Mouse (Mus musculus) CH12.LX (cell line): ENCODE measurements around the gene Cbwd1. TPM values are rescaled to one million over a fixed set of nuclear protein-coding genes. Genes with fewer than 3 reads are reported as not detected.

Experiments used
- DNase-seq: peaks from one replicate; pipeline ENCODE4 v3.0.0-alpha.2; 2013; ENCODE audit errors: extremely low read depth
- H3K27ac ChIP-seq: 2 replicates; pipeline ENCODE4 v1.5.1; 2012; ENCODE audit warnings: low read depth, mild to moderate bottlenecking, control low read depth, moderate library complexity; ENCODE audit not compliant: insufficient read depth
- H3K27me3 ChIP-seq: replicated peaks from 2 replicates; pipeline ENCODE3; 2012; ENCODE audit warnings: inconsistent platforms
- H3K36me3 ChIP-seq, 2 experiments: replicated peaks in 1 of 2; 2 replicates each; pipeline versions ENCODE3 to v1.6.1; 2012; ENCODE audit warnings: inconsistent platforms in 1 of 2, low read length in 1 of 2, mild to moderate bottlenecking in 1 of 2, mixed read lengths in 1 of 2, moderate library complexity in 1 of 2; ENCODE audit not compliant: control insufficient read depth in 1 of 2, insufficient read depth in 1 of 2
- H3K4me1 ChIP-seq, 2 experiments: 2 replicates each; pipeline ENCODE4 v1.6.1; 2012; ENCODE audit warnings: inconsistent platforms in 1 of 2, moderate library complexity in 1 of 2; ENCODE audit not compliant: insufficient read depth in 2 of 2, control insufficient read depth in 1 of 2
- H3K4me2 ChIP-seq: 2 replicates; pipeline ENCODE4 v1.6.1; 2012; ENCODE audit warnings: low read depth, mild to moderate bottlenecking, control low read depth; ENCODE audit not compliant: poor library complexity, insufficient read depth, severe bottlenecking
- H3K4me3 ChIP-seq, 3 experiments: fragments of 150-350 bp in 1 of 3; sonication (generic) in 1 of 3; replicated peaks in 1 of 3; 2 replicates each; pipeline versions ENCODE3 to v1.5.1; 2011 to 2012; ENCODE audit warnings: low read depth in 2 of 3, low read length in 2 of 3, mild to moderate bottlenecking in 2 of 3, moderate library complexity in 2 of 3, control low read depth in 1 of 3, improper control_type of control experiment in 1 of 3, inconsistent platforms in 1 of 3, mixed read lengths in 1 of 3; ENCODE audit not compliant: poor library complexity in 1 of 3
- H3K79me2 ChIP-seq: replicated peaks from 2 replicates; pipeline ENCODE4 v1.6.1; 2012; ENCODE audit warnings: mild to moderate bottlenecking, moderate library complexity; ENCODE audit not compliant: control insufficient read depth, poor library complexity, insufficient read depth, severe bottlenecking; ENCODE audit errors: extremely low read depth
- H3K9ac ChIP-seq: 2 replicates; pipeline ENCODE4 v1.6.1; 2012; ENCODE audit warnings: low read depth, mild to moderate bottlenecking, control low read depth, moderate library complexity; ENCODE audit not compliant: insufficient read depth
- H3K9me3 ChIP-seq: replicated peaks from 2 replicates; pipeline ENCODE3; 2012; ENCODE audit warnings: low read length, inconsistent platforms, mixed read lengths
- BHLHE40 ChIP-seq: IDR thresholded peaks from 2 replicates; pipeline ENCODE4 v1.6.1; 2011; ENCODE audit warnings: mild to moderate bottlenecking, low read depth, low read length, improper control_type of control experiment
- CHD1 ChIP-seq: IDR thresholded peaks from 2 replicates; pipeline ENCODE4 v1.6.1; 2012; ENCODE audit warnings: low read depth, low read length, improper control_type of control experiment, inconsistent platforms
- CHD2 ChIP-seq: IDR thresholded peaks from 2 replicates; pipeline ENCODE4 v1.6.1; 2011; ENCODE audit warnings: low read length, improper control_type of control experiment
- ELF1 ChIP-seq: IDR thresholded peaks from 2 replicates; pipeline ENCODE4 v1.6.1; 2014; ENCODE audit warnings: low read depth, mild to moderate bottlenecking, inconsistent platforms, low read length, improper control_type of control experiment
- HCFC1 ChIP-seq: IDR thresholded peaks from 2 replicates; pipeline ENCODE4 v1.6.1; 2012; ENCODE audit warnings: low read depth, mild to moderate bottlenecking, inconsistent platforms, low read length, improper control_type of control experiment
- IRF4 ChIP-seq: IDR thresholded peaks from 2 replicates; pipeline ENCODE4 v1.6.1; 2014; ENCODE audit warnings: low read depth, mild to moderate bottlenecking, inconsistent platforms, low read length, improper control_type of control experiment
- JUN ChIP-seq: IDR thresholded peaks from 2 replicates; pipeline ENCODE4 v1.6.1; 2011; ENCODE audit warnings: low read depth, mild to moderate bottlenecking, low read length, improper control_type of control experiment, moderate library complexity; ENCODE audit not compliant: insufficient read depth
- MAFK ChIP-seq: IDR thresholded peaks from 2 replicates; pipeline ENCODE4 v1.6.1; 2011; ENCODE audit warnings: low read length, improper control_type of control experiment; ENCODE audit not compliant: insufficient replicate concordance
- MAX ChIP-seq: IDR thresholded peaks from 2 replicates; pipeline ENCODE4 v1.6.1; 2011; ENCODE audit warnings: low read length, improper control_type of control experiment
- MAZ ChIP-seq: IDR thresholded peaks from 2 replicates; pipeline ENCODE4 v1.6.1; 2012; ENCODE audit warnings: low read depth, mild to moderate bottlenecking, inconsistent platforms, low read length, improper control_type of control experiment, moderate library complexity
- MEF2A ChIP-seq: IDR thresholded peaks from 2 replicates; pipeline ENCODE4 v1.6.1; 2014; ENCODE audit warnings: low read depth, mild to moderate bottlenecking, inconsistent platforms, low read length, improper control_type of control experiment, borderline replicate concordance
- MXI1 ChIP-seq: IDR thresholded peaks from 2 replicates; pipeline ENCODE4 v1.6.1; 2011; ENCODE audit warnings: mild to moderate bottlenecking, low read depth, low read length, improper control_type of control experiment
- MYC ChIP-seq: IDR thresholded peaks from 2 replicates; pipeline ENCODE4 v1.6.1; 2011; ENCODE audit warnings: low read depth, mild to moderate bottlenecking, improper control_type of control experiment, low read length
- NRF1 ChIP-seq: IDR thresholded peaks from 2 replicates; pipeline ENCODE4 v1.6.1; 2014; ENCODE audit warnings: low read depth, mild to moderate bottlenecking, inconsistent platforms, low read length, improper control_type of control experiment, moderate library complexity
- POLR2A ChIP-seq: IDR thresholded peaks from 2 replicates; pipeline ENCODE4 v1.6.1; 2011; ENCODE audit warnings: low read depth, mild to moderate bottlenecking, improper control_type of control experiment, low read length
- RAD21 ChIP-seq: IDR thresholded peaks from 2 replicates; pipeline ENCODE4 v1.6.1; 2011; ENCODE audit warnings: low read depth, mild to moderate bottlenecking, low read length, improper control_type of control experiment, moderate library complexity
- RCOR1 ChIP-seq: conservative IDR thresholded peaks from 2 replicates; pipeline ENCODE4 v1.6.1; 2012; ENCODE audit warnings: low read depth, mild to moderate bottlenecking, inconsistent platforms, low read length, improper control_type of control experiment
- SIN3A ChIP-seq: IDR thresholded peaks from 2 replicates; pipeline ENCODE4 v1.6.1; 2012; ENCODE audit warnings: low read length, improper control_type of control experiment, inconsistent platforms
- SMC3 ChIP-seq: IDR thresholded peaks from 2 replicates; pipeline ENCODE4 v1.6.1; 2011; ENCODE audit warnings: low read depth, low read length, improper control_type of control experiment
- TBP ChIP-seq: conservative IDR thresholded peaks from 2 replicates; pipeline ENCODE4 v1.6.1; 2011; ENCODE audit warnings: low read depth, low read length, improper control_type of control experiment
- TCF12 ChIP-seq: IDR thresholded peaks from 2 replicates; pipeline ENCODE4 v1.6.1; 2014; ENCODE audit warnings: low read depth, mild to moderate bottlenecking, inconsistent platforms, low read length, improper control_type of control experiment
- USF2 ChIP-seq: conservative IDR thresholded peaks from 2 replicates; pipeline ENCODE4 v1.6.1; 2011; ENCODE audit warnings: low read depth, low read length, improper control_type of control experiment
- ZC3H11A ChIP-seq: IDR thresholded peaks from 2 replicates; pipeline ENCODE4 v1.6.1; 2012; ENCODE audit warnings: low read depth, mild to moderate bottlenecking, inconsistent platforms, low read length, improper control_type of control experiment
- ZKSCAN1 ChIP-seq: IDR thresholded peaks from 2 replicates; pipeline ENCODE4 v1.6.1; 2012; ENCODE audit warnings: low read depth, inconsistent platforms, low read length, improper control_type of control experiment, borderline replicate concordance
- ZMIZ1 ChIP-seq: IDR thresholded peaks from 2 replicates; pipeline ENCODE4 v1.6.1; 2012; ENCODE audit warnings: low read depth, mild to moderate bottlenecking, inconsistent platforms, low read length, improper control_type of control experiment
- dilution Hi-C: fragments of 300-500 bp; cut with MboI; formaldehyde crosslinking; loops from 2 replicates; pipeline ENCODE4 v1.14.3; 2020; ENCODE audit warnings: low sequenced_read_pairs; ENCODE audit not compliant: extremely low pct_unique_long_range_greater_than_20kb, extremely low pct_ligation_motif_present
- in situ Hi-C: fragments of 300-500 bp; cut with MboI; formaldehyde crosslinking; loops from 3 replicates; pipeline ENCODE4 v1.14.3; 2019; ENCODE audit warnings: low sequenced_read_pairs, low pct_ligation_motif_present, low pct_unique_long_range_greater_than_20kb, mixed read lengths
- polyA plus RNA-seq: library from polyadenylated mRNA; unstranded; fragments of >175 nt; gene quantifications from 2 replicates; pipeline ENCODE4 v1.2.1, GENCODE M21; 2012; ENCODE audit warnings: low read depth; ENCODE audit not compliant: insufficient read length
- total RNA-seq, 2 experiments: library from RNA; depleted of rRNA; stranded (reverse); fragments of 300-350 nt in 1 of 2; fragments of >200 nt in 1 of 2; gene quantifications; 2 replicates each; pipeline ENCODE4 v1.2.3; 2012 to 2014

Cbwd1 gene
- total and polyA plus RNA-seq, 3 experiments: 21.6 to 50.9 (median 26.3) TPM

DNA sequence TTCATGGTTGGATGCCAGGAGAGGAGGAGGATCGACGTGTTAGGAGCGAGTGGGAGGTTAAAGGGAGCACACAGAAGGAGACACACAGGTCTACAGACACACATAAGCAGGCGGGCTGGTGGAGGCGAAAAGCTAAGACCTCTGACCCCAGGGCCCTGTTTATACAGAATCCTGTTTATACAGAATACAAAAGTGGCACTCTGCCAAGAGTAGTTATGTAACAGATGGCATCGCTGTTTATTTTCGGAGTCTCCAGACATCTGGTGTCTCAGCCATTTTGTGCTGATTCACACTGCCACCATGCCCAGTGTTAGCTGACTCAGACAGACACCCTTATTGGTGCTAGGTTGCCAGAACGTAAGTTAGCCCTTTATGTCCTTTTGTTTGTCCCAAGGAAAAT is 19.9 kb upstream of the Cbwd1 start:
- H3K4me2 ChIP-seq: no peak overlapping the region
- H3K79me2 ChIP-seq: no peaks in the 10 kb centered on the region
- TF ChIP-seq MEF2A (no peak), MYC (no peak), IRF4 (no peak), RCOR1 (no peak), USF2 (no peak), JUN (no peak), ZKSCAN1 (no peak), TCF12 (no peak), SMC3 (no peak), MAX (no peak), ZC3H11A (no peak), MXI1 (no peak), MAFK (no peak), ELF1 (no peak), RAD21 (no peak), MAZ (no peak), HCFC1 (no peak), BHLHE40 (no peak), TBP (no peak), NRF1 (no peak)
- no peak overlapping the region for H3K4me3 ChIP-seq
- H3K4me1 ChIP-seq: peaks cover 6 to 21% of the 10 kb centered on the region in 2 experiments; a peak in 3 of 4 replicates
- H3K27ac ChIP-seq: no peak overlapping the region
- no peaks in the 10 kb centered on the region for H3K9me3 ChIP-seq
- H3K9ac ChIP-seq: no peak overlapping the region
- no peaks in the 10 kb centered on the region for H3K27me3 ChIP-seq
- no peaks in the 10 kb centered on the region for H3K36me3 ChIP-seq
- no peak for DNase-seq
- in situ Hi-C loops: no loop called here
- dilution Hi-C loops: no loop called here

DNA sequence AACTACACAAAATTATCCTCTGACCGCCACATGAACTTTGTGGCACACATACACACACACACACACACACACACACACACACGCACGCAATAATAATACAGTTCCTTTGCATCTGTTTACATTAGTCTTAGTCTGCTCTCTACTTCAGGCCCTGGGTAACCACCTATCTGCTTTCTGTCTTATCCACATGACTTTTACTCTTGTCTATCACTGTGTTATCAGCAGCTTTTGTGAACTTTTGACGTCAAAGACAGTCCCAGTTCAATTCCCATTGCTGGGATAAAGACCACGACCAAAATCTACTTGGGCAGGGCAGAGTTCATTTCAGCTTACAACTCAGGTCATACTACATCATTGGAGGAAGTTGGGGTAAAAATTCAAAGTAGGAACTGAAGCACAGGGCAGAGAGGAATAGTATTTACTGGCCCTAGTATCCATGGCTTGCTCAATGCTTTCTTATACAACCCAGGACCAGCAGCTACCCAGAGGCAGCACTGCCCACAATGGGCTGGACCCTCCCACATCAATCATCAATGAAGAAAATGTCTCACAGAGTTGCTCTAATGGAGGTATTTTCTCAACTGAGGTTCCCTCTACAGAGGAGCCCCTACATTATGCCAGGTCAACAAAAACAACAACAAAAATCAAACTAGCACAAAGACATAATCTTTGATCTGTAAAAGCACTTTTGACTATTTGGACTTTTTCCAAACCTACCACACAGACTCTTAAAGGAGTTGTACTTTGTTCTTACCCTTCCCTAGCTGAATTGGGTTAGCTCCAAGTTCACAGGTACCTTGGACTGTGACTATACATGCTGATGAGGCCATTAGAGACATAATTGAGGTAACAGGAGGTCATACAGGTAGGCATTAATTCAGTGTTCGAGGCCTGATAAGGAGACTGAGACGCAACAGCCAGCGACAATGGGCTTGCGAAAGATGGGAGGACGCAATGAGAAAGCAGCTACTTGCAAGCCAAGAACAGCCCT is 17.7 kb upstream of the Cbwd1 start:
- TF ChIP-seq ZKSCAN1: no peak
- no peak for TF ChIP-seq MAFK
- no peak for TF ChIP-seq SIN3A
- no peak for TF ChIP-seq ZMIZ1
- TF ChIP-seq CHD2: no peak
- TF ChIP-seq HCFC1: no peak
- no peak for TF ChIP-seq MYC
- no peak for TF ChIP-seq POLR2A
- no peak for TF ChIP-seq TCF12
- TF ChIP-seq SMC3: no peak
- TF ChIP-seq TBP: no peak
- no peak for TF ChIP-seq CHD1
- TF ChIP-seq, all 38 proteins: peak for 0
- Histone ChIP-seq H3K4me2 (no peak overlapping the region), H3K9me3 (no peaks in the 10 kb centered on the region), H3K4me3 (no peak overlapping the region), H3K79me2 (no peaks in the 10 kb centered on the region), H3K36me3 (no peaks in the 10 kb centered on the region), H3K27me3 (no peaks in the 10 kb centered on the region), H3K9ac (no peak overlapping the region), H3K27ac (no peak overlapping the region), H3K4me1 (peaks cover 6 to 17% of the 10 kb centered on the region in 2 experiments; a peak in 3 of 4 replicates)
- no peak for DNase-seq
- in situ Hi-C loops: no loop called here
- dilution Hi-C loops: no loop called here
